Mouse (Mus musculus) midbrain, postnatal 0 days (tissue): Measurements from ENCODE around the gene Trpv5. TPM values are rescaled to one million over a fixed set of nuclear protein-coding genes. Genes with fewer than 3 reads are reported as not detected.

Experiments
- ATAC-seq: fragments of 200-750 bp; cut with Nextera tagmentation; 2 replicates; pipeline ENCODE4 v1.8.0; 2017; ENCODE audit warnings: moderate number of reproducible peaks, mild to moderate bottlenecking, moderate TSS enrichment, moderate library complexity; ENCODE audit not compliant: low FRiP score
- DNase-seq: peaks from one replicate; pipeline ENCODE4 v3.0.0-alpha.2; 2015; ENCODE audit warnings: low spot score
- H3K27ac ChIP-seq: fragments of 300-500 bp; sonication (generic); 2 replicates; pipeline ENCODE4 v1.5.1; 2014; ENCODE audit warnings: low read depth, mild to moderate bottlenecking, low read length, mixed read lengths
- H3K27me3 ChIP-seq: fragments of 300-500 bp; sonication (generic); 2 replicates; pipeline ENCODE4 v1.6.1; 2014; ENCODE audit warnings: low read length, control low read depth, mixed read lengths; ENCODE audit not compliant: insufficient read depth
- H3K36me3 ChIP-seq: fragments of 300-500 bp; sonication (generic); 2 replicates; pipeline ENCODE4 v1.6.1; 2014; ENCODE audit warnings: low read length, control low read depth, mixed read lengths; ENCODE audit not compliant: insufficient read depth
- H3K4me1 ChIP-seq: fragments of 300-500 bp; sonication (generic); 2 replicates; pipeline ENCODE4 v1.6.1; 2014; ENCODE audit warnings: mild to moderate bottlenecking, control low read depth, antibody characterized with exemption, low read length, mixed read lengths; ENCODE audit not compliant: insufficient read depth
- H3K4me2 ChIP-seq: fragments of 300-500 bp; sonication (generic); 2 replicates; pipeline ENCODE4 v1.6.1; 2014; ENCODE audit warnings: low read depth, mild to moderate bottlenecking, low read length, mixed read lengths; ENCODE audit not compliant: poor library complexity, severe bottlenecking
- H3K4me3 ChIP-seq: fragments of 300-500 bp; sonication (generic); 2 replicates; pipeline ENCODE4 v1.5.1; 2014; ENCODE audit warnings: low read depth, mild to moderate bottlenecking, low read length, moderate library complexity
- H3K9ac ChIP-seq: fragments of 300-500 bp; sonication (generic); replicated peaks from 2 replicates; pipeline ENCODE4 v1.6.1; 2014; ENCODE audit warnings: mild to moderate bottlenecking, low read length, moderate library complexity, mixed read lengths; ENCODE audit not compliant: poor library complexity, severe bottlenecking
- H3K9me3 ChIP-seq: fragments of 300-500 bp; sonication (generic); 2 replicates; pipeline ENCODE4 v1.6.1; 2016; ENCODE audit warnings: low read length, control low read depth
- CTCF ChIP-seq: IDR thresholded peaks from 2 replicates; pipeline ENCODE4 v1.5.1; 2016; ENCODE audit warnings: antibody characterized with exemption, mild to moderate bottlenecking
- WGBS: fragments of 180-500 bp; shearing (Covaris S2); extraction: QIAGEN DNeasy Blood & Tissue Kit; methylation state at CpG from one replicate; pipeline ENCODE4 v1.1.7; 2014; 5-methylcytosine and 5-hydroxymethylcytosine counted together
- polyA plus RNA-seq: library from polyadenylated mRNA; unstranded; fragments of >200 nt; fragmentation: Nextera tagmentation; extraction: Ambion mirVana; gene quantifications from 2 replicates; pipeline ENCODE4 v1.2.1, GENCODE M21; 2015
- total RNA-seq: library from RNA; depleted of rRNA; stranded (reverse); fragments of >200 nt; gene quantifications from 2 replicates; pipeline ENCODE4 v1.2.3, GENCODE M21; 2014

Gene Trpv5
- total and polyA plus RNA-seq, 2 experiments from 2014 or later = not detected

GRCm38 (mm10) chr6:41702928-41703327, 22.4 kb upstream of the Trpv5 start:
- Histone ChIP-seq H3K4me3 (no peak overlapping the region), H3K4me2 (no peak overlapping the region), H3K9me3 (no peaks in the 10 kb centered on the region), H3K36me3 (no peaks in the 10 kb centered on the region), H3K9ac (no peak overlapping the region), H3K27ac (no peak overlapping the region), H3K4me1 (no peaks in the 10 kb centered on the region), H3K27me3 (no peaks in the 10 kb centered on the region)
- DNase-seq = no peak
- ATAC-seq = no peak
- TF ChIP-seq CTCF = no peak
- 74% methylated on average over 2 of the region's 2 CpGs for WGBS

GRCm38 (mm10) chr6:41701245-41701644, 20.7 kb upstream of the Trpv5 start:
- Histone ChIP-seq H3K4me1 (no peaks in the 10 kb centered on the region), H3K4me2 (no peak overlapping the region), H3K27me3 (no peaks in the 10 kb centered on the region), H3K27ac (no peak overlapping the region), H3K9ac (no peak overlapping the region), H3K9me3 (no peaks in the 10 kb centered on the region), H3K4me3 (no peak overlapping the region), H3K36me3 (no peaks in the 10 kb centered on the region)
- no peak for ATAC-seq
- WGBS = 78% methylated on average over 1 of the region's 1 CpGs
- no peak for DNase-seq
- TF ChIP-seq CTCF = no peak

GRCm38 (mm10) chr6:41694407-41694806, 13.8 kb upstream of the Trpv5 start:
- no peak for TF ChIP-seq CTCF
- no peak for DNase-seq
- H3K27ac ChIP-seq = no peak overlapping the region

GRCm38 (mm10) chr6:41692200-41692599, 11.6 kb upstream of the Trpv5 start:
- H3K4me1 ChIP-seq = no peaks in the 10 kb centered on the region
- H3K27me3 ChIP-seq = no peaks in the 10 kb centered on the region
- TF ChIP-seq CTCF = no peak
- no peak overlapping the region for H3K4me3 ChIP-seq
- ATAC-seq = no peak
- no peak overlapping the region for H3K9ac ChIP-seq
- no peaks in the 10 kb centered on the region for H3K36me3 ChIP-seq
- H3K27ac ChIP-seq = no peak overlapping the region
- no peaks in the 10 kb centered on the region for H3K9me3 ChIP-seq
- DNase-seq = no peak
- no peak overlapping the region for H3K4me2 ChIP-seq

More at GRCm38 (mm10) chr6:41694407-41694806, 13.8 kb upstream of the Trpv5 start:
- Histone ChIP-seq H3K9me3 (no peaks in the 10 kb centered on the region), H3K4me2 (no peak overlapping the region), H3K4me1 (no peaks in the 10 kb centered on the region), H3K9ac (no peak overlapping the region), H3K4me3 (no peak overlapping the region), H3K27me3 (no peaks in the 10 kb centered on the region), H3K36me3 (no peaks in the 10 kb centered on the region)
- ATAC-seq = no peak
- WGBS = 97% methylated on average over 1 of the region's 1 CpGs

- Histone ChIP-seq H3K36me3 (no peaks in the 10 kb centered on the region), H3K27me3 (no peaks in the 10 kb centered on the region), H3K9ac (no peak overlapping the region), H3K4me1 (no peaks in the 10 kb centered on the region), H3K4me3 (no peak overlapping the region), H3K4me2 (no peak overlapping the region), H3K9me3 (no peaks in the 10 kb centered on the region), H3K27ac (no peak overlapping the region)
- DNase-seq (no peak), ATAC-seq (no peak)
- 90% methylated on average over 3 of the region's 3 CpGs for WGBS
- TF ChIP-seq CTCF = no peak
These were observed 5.0 kb upstream of the Trpv5 start for GRCm38 (mm10) chr6:41685596-41685995.

GRCm38 (mm10) chr6:41684911-41685310, 4.3 kb upstream of the Trpv5 start:
- no peak for DNase-seq
- H3K36me3 ChIP-seq = no peaks in the 10 kb centered on the region
- H3K27me3 ChIP-seq = no peaks in the 10 kb centered on the region
- no peak overlapping the region for H3K4me2 ChIP-seq
- TF ChIP-seq CTCF = no peak
- H3K4me3 ChIP-seq = no peak overlapping the region
- H3K4me1 ChIP-seq = no peaks in the 10 kb centered on the region
- WGBS = 91% methylated on average over 5 of the region's 5 CpGs
- ATAC-seq = no peak
- H3K9me3 ChIP-seq = no peaks in the 10 kb centered on the region
- H3K9ac ChIP-seq = no peak overlapping the region
- no peak overlapping the region for H3K27ac ChIP-seq
